Mouse (Mus musculus) T-helper 1 cell (primary cell): Measurements from ENCODE around the gene Fbxo44.

ENCODE experiments used
- in situ Hi-C: fragments of 300-600 bp; cut with MboI, MseI; formaldehyde crosslinking; loops from one replicate; pipeline ENCODE4 v1.15.1; 2025; ENCODE audit warnings: high pct_unique_total_duplicates

Fbxo44 gene

GRCm38 (mm10) chr4:148166431-148166830, 6.1 kb upstream of the Fbxo44 start:
- in situ Hi-C loops = loop anchor here (25.0 kb wide), 1 partner anchor 446 kb away; the partner anchor contains the start of gene Masp2

- in situ Hi-C loops = loop anchor here (25.0 kb wide), 1 partner anchor 447 kb away; the partner anchor contains the start of gene Masp2
Measured at GRCm38 (mm10) chr4:148165551-148165950, 5.3 kb upstream of the Fbxo44 start.

- in situ Hi-C loops = loop anchor here (25.0 kb wide), 1 partner anchor 448 kb away; the partner anchor contains the start of gene Masp2
Measured at GRCm38 (mm10) chr4:148164461-148164860, 4.2 kb upstream of the Fbxo44 start.

- in situ Hi-C loops = loop anchor here (25.0 kb wide), 1 partner anchor 448 kb away; the partner anchor contains the start of gene Masp2
Measured at GRCm38 (mm10) chr4:148164002-148164439, 3.7 kb upstream of the Fbxo44 start.

- in situ Hi-C loops = loop anchor here (25.0 kb wide), 1 partner anchor 453 kb away; the partner anchor contains the start of gene Masp2
Measured at GRCm38 (mm10) chr4:148159544-148160435, 492 bp downstream of the Fbxo44 start.

- in situ Hi-C loops = loop anchor here (25.0 kb wide), 1 partner anchor 454 kb away; the partner anchor contains the start of gene Masp2
Measured at GRCm38 (mm10) chr4:148158436-148159348, 1.6 kb downstream of the Fbxo44 start.

GRCm38 (mm10) chr4:148154982-148155381, 5.3 kb downstream of the Fbxo44 start:
- in situ Hi-C loops = loop anchor here (25.0 kb wide), 1 partner anchor 457 kb away; the partner anchor contains the start of gene Masp2

- in situ Hi-C loops = loop anchor here (25.0 kb wide), 1 partner anchor 458 kb away; the partner anchor contains the start of gene Masp2
Measured at GRCm38 (mm10) chr4:148154006-148154405, 6.3 kb downstream of the Fbxo44 start.

GRCm38 (mm10) chr4:148152547-148152946, 7.7 kb downstream of the Fbxo44 start:
- in situ Hi-C loops = loop anchor here (25.0 kb wide), 1 partner anchor 460 kb away; the partner anchor contains the start of gene Masp2

GRCm38 (mm10) chr4:148151267-148152168, 8.8 kb downstream of the Fbxo44 start, which contains the start of gene Fbxo6:
Gene Fbxo6, minus strand, starts transcription at chr4:148152140.
- in situ Hi-C loops = loop anchor here (25.0 kb wide), 1 partner anchor 461 kb away; the partner anchor contains the start of gene Masp2

GRCm38 (mm10) chr4:148150953-148151266, 9.4 kb downstream of the Fbxo44 start:
- in situ Hi-C loops = loop anchor here (25.0 kb wide), 1 partner anchor 461 kb away; the partner anchor contains the start of gene Masp2

GRCm38 (mm10) chr4:148150242-148150641, 10.0 kb downstream of the Fbxo44 start:
- in situ Hi-C loops = loop anchor here (25.0 kb wide), 1 partner anchor 462 kb away; the partner anchor contains the start of gene Masp2

- in situ Hi-C loops = no loop called here
Measured at GRCm38 (mm10) chr4:148149540-148149939, 10.7 kb downstream of the Fbxo44 start.

- in situ Hi-C loops = no loop called here
Measured at GRCm38 (mm10) chr4:148147714-148148113, 12.6 kb downstream of the Fbxo44 start.

GRCm38 (mm10) chr4:148143721-148144120, 16.6 kb downstream of the Fbxo44 start:
- in situ Hi-C loops = no loop called here

GRCm38 (mm10) chr4:148140098-148141011, 19.9 kb downstream of the Fbxo44 start:
- in situ Hi-C loops = no loop called here

GRCm38 (mm10) chr4:148139767-148140097, 20.6 kb downstream of the Fbxo44 start:
- in situ Hi-C loops = no loop called here

GRCm38 (mm10) chr4:148137503-148137902, 22.8 kb downstream of the Fbxo44 start:
- in situ Hi-C loops = no loop called here

- in situ Hi-C loops = no loop called here
Measured at GRCm38 (mm10) chr4:148134988-148135387, 25.3 kb downstream of the Fbxo44 start.
